Mouse (Mus musculus): ENCODE results near the gene Zscan2. TPM values are rescaled to one million over a fixed set of nuclear protein-coding genes. Genes with fewer than 3 reads are reported as not detected.
A peak's percentile ranks its signal among the peaks of the same experiment; 100 is the strongest.
"Not testable (repeated sequence)": the region's sequence is repeated elsewhere in the genome, so short reads cannot be mapped to it uniquely, and the experiment has no call there.

The Zscan2 gene
- total RNA-seq (2021), result 10 to 100 TPM; 20.3 to 21.3 TPM

DNA sequence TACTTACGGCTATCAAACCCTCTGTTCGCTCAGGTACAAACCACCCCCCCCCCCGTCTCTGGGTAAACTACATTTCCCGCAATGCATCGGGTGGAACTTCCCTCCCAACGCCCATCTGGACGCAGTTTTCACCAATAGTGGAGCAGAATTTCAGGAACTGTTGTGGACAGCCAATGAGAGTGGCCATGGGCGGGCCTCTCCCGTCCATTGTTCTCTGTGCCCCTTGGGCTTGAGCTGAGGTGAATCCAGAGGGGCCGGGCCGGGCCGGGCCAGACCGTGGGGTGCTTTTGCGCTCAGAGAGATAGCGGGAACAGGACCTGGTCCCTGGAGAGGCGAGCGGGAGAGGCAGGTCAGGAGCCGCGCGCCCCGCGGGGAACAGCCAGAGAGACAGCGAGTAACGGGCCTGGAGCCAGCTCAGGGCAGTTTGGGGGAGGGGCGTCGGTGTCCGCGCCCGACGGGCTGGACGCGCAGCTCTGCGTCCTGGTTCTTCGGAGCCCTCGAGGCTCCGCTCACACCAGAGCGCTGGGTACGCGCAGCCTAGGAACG is at the start of gene Zscan2:
Gene Zscan2 (plus strand): TSS at position 192 of the 546 bp plus-strand sequence.
- intact Hi-C loops (cut with DNase I), result no loop called here
- peak; percentile 92 for DNase-seq

DNA sequence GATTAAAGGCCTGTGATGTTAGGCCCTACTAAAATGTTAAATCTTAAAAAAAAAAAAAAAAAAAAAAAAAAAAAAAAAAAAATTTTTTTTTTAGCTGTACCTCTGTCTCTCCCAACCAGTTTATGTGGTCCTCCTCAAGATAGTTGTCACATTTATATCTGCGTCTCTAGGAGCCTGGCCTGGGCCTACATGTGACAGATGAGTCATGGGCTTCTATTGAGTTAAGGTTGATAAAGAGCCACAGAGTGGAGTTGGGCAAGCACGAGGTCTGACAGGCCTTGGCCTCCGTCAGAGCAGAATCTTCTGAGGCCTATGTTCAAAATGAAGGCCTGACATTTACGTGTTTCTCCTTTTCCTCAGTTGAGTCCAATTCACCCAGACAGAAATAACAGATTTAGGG is 47.3 kb upstream of the Zscan2 start:
- intact Hi-C loops (cut with DNase I), result no loop called here
- DNase-seq, result no peak

DNA sequence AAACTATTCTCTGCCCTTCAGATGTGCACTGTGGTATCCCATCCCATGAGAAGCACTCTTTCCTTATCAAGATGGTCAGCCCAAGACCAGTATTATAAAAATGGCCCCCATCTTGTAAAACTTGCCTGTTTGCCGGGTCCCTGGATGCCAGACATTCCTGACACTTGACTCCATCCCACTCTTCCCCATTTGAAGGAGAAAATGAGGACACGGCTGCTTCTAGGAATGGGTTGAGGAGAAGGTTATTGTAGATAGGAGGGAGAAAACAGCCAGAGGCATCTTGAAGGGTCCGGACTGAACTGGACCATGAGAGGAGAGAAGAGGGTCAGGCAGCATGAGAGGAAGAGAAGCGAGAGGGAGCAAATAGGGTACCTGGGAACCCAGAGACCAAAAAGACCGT is 44.1 kb upstream of the Zscan2 start:
- no peak for DNase-seq
- intact Hi-C loops (cut with DNase I), result no loop called here

DNA sequence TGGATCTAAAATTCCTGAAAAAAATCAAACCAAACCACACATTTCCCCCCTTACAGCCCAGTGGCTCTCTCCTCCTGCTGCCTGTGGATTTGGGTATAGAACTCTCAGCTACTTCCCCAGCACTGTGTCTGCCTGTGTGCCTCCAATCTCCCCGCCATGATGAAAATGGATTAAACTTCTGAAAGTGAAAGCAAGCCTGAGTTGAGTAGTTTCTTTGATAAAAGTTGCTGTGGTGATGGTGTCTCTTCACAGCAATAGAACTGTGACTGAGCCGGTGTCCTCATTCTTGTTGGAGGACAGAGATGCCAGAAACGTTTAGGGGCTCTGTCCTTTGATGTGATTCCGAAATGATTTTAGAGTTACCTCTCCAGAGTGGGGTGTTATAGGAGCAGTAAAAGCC is 39.9 kb upstream of the Zscan2 start:
- DNase-seq, result no peak
- intact Hi-C loops (cut with DNase I), result no loop called here

DNA sequence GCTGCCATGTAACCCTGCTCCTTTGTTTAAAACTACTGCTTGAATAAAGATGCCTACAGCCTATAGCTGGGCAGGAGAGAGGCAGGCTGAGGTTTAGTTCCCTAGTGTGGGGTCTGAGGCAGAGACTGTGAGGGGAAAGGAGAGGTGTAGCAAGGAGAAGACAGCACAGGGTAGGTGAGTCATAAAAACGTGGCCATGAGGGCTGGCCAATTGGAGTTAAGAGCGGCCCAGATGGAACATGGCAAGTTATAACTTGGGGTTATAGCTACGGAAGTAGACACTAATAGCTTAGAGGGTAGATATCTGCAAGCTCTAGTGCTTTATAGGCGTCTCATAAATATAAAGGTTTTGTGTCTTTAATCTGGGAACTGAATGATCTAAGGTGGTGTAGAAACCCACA is 37.5 kb upstream of the Zscan2 start:
- intact Hi-C loops (cut with DNase I), result no loop called here
- DNase-seq, result no peak

DNA sequence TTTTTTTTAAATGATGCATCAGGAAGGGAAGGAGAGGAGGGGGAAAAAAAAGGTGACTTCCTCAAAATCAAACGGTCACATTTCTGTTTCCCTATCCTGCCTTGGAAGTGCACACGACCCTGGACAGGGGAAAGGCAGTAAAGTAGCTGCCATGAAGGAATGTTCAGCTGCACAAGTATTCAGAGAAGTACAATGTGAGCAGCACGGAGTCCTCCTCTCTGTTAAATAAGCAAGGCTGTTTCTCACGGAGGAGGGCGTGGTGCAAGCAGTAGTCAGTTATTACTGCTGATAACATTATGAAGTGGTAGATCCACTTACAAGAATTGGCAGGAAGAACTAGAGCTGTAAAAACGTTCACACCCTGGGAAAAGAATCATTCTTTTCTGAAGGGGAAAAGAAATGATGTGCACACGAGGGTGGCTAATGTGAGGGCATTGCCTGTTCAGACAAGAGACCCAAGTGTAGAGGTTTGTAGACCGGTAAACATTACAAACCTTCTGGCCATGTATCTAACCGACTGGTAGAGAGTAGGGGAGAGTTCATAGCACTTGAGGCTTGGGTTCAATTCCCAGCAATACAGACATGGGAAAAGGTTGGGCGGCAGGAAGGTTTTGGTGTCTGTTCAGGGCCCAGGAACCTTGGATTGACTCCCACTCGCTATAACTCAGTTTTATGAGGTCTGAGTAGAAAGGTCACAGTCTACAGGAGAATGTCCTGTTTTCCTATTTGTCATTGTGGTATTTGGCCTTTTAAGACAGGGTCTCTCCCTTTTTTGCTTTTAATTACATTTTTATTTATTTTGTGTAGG is 36.6 kb upstream of the Zscan2 start:
- intact Hi-C loops (cut with DNase I), result no loop called here
- no peak for DNase-seq

DNA sequence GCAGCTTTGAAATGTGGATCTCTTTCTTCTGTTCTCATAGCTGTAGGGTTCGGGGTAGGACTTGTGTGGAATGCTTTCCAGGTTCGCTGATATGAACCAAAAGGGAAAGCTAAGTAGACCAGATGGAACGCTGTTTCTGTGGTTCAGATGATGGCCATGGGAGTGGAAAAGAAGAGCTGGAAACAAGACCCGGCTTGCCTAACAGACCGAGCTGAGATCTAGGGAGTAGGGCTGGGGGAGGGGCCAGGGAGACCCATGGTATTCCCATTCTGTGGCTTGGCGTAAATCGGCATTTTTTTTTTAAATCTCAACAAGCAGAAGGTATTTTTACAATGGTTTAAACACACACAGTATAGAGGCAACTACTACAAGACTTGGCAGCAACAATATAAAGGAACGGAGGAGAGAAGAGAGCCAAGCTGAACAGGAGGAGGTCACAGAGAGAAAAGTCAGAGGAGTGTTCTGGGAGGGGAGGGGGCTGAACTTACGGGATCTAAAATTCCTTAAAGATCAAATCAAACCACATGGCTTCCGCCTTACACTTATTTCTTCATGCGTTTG is 34.8 kb upstream of the Zscan2 start, which contains the start of gene Iqgap1:
Gene Iqgap1 (minus strand): TSS at position 132 of the 561 bp plus-strand sequence.
- DNase-seq, result no peak
- intact Hi-C loops (cut with DNase I), result no loop called here

DNA sequence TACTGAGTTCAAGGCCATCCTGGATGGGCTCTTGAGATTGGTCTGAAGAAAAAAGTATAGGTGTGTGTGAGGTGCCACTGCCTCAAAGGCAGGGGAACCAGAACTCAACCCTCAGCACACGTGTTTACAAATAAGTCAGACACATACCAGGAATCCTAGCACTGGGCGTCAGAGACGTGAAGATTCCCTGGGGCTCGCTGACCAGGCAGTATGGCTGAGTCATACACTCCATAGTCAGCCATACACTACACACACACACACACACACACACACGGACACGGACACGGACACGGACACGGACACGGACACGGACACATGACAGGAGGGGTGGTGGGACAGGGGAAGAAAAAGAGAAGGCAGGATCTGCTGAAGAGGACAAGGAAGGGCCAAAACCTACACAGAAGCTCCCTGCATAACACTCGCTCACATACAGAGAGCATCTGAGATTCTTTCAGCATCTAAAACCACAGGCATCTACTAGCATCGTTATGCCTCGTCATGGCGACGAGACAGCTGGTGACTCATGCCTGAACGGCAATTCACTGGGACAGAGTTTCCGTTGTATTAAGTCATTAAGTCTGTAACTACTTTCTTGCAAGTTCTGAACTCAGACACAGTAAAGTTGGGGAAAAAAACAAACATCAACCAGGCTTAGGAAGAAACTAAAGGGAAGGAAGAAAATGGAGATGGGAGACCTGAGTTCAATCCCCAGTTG is 32.4 kb upstream of the Zscan2 start:
- DNase-seq, result no peak

DNA sequence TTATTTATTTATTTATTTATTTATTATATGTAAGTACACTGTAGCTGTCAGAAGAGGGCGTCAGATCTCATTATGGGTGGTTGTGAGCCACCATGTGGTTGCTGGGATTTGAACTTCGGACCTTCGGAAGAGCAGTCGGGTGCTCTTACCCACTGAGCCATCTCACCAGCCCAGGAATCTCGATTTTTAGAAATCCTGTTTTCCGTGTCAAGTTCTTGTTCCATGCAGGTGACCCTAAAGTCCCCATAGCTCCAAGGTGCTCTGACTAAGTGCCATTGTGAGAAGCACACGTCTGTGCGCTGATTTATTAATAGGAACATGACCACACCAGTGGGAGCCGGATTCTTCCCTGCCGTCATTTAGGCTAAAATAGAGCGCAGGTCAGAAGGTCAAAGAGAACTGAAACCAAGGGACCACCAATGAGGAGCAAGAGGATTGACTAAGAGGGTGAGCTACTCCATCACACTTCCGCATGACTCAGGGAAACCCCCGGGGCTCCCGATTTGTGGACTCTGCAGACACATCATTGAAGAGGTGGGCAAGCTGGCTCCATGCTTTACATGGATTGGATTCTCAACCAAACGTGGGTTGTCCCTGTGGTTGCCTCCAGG is 30.4 kb upstream of the Zscan2 start:
- intact Hi-C loops (cut with DNase I), result no loop called here
- DNase-seq, result no peak

More for the DNA sequence above, 32.4 kb upstream of the Zscan2 start:
- intact Hi-C loops (cut with DNase I), result no loop called here

DNA sequence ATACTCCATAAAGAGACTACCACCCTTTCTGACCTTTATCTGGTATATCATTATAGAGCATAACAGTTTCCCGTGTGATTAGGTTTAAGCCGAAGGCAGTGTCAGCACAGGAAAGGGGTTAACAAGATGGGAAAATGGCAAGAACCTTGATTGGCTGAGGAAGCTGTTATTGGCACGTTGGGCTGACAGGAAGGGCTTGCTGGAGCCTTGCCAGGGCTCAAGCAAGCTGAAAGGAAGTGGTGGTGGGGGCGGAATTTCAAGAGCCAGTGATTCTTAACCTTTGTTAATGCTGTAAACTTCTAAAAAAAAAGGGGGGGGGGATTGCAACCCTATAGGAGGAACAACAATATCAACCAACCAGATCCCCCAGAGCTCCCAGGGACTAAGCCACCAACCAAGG is 28.5 kb upstream of the Zscan2 start:
- intact Hi-C loops (cut with DNase I), result no loop called here
- peak; percentile 26 for DNase-seq

DNA sequence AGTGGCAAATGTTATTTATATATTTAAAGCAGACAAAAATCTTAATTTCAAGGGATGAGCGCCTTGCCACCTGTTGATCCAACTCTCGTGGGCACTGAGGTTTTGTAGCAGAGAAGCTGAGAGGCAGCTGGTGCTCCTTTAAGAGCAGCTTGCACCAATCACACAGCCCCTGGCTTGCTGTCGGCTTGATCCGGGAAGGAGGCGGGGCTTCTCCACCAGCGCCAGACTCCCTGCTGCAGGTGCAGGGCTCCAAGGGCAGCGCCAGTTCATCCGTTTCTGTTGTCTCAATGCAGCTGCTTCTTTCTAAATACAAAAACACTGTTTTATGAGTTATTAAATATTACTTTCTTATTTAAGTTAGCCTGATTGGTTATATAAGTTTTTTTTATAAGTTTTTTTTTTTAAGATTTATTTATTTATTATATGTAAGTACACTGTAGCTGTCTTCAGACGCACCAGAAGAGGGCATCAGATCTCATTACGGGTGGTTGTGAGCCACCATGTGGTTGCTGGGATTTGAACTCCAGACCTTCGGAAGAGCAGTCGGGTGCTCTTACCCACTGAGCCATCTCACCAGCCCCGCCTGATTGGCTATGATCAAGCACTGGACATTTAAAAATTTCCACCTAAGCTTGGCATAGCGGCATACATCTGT is 27.6 kb upstream of the Zscan2 start:
- peak; percentile 56 for DNase-seq
- intact Hi-C loops (cut with DNase I), result not testable (repeated sequence)

DNA sequence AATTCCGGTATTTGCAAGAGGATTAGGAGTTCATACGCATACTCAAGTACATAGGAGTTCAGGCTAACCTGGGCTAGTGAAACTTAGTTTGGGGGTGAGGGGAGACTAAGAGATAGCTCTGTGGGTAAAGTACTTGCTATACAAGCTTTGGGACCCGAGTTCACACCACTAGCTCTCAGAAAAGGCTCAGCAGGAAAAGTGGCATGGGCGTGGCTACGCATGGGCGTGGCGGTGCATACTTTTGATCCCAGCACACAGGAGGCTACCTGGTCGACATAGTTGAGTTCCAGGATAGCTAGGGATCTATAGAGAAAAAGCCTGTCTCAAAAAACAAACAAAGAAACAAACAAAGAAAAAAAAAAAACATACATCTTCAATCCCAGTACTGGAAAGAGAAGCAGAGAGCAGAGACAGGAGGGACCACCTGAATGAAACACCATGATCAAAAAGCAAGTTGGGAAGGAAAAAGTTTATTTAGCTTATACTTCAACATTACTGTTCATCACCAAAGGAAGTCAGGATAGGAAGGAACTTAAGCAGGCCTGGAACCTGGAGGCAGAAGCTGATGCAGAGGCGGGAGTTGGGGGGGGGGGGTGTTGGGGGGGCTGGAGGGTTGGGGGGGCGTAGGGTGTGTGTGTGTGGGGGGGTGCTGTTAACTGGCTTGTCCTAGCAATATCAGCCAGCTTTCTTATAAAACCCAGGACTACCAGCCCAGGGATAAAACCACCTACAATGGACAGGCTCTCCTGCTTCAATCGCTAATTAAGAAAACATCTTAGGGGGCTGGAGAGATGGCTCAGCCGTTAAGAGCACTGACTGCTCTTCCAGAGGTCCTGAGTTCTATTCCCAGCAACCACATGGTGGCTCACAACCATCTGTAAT is 26.8 kb upstream of the Zscan2 start:
- DNase-seq, result no peak
- intact Hi-C loops (cut with DNase I), result no loop called here

DNA sequence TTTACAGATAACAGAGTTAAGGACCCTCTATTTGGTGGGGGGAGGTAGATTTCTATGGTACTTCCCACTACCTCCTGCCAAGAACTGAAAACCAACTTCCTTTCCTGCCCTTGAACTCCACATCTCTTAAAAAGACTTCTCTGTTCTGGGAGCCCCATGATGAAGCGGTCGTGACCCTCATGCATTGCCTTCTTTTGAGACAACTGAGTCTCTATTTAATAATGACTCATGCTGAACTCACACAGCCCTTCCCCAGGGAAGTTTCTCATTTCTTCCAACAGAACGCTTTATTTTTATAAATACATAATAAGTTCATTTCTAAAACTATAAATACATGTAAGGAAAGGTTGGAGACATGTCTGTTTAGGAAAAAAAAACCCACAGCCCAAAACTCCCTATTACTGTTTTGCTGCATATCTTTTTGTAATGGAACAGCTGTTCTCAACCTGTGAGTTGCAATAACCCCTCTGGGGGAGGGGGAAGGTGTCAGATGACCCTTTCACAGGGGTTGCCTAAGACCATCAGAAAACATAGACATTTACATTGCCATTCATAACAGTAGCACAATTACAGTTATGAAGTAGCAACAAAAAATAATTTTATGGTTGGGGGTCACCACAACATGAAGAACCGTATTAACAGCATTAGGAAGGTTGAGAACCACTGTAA is 24.6 kb upstream of the Zscan2 start:
- intact Hi-C loops (cut with DNase I), result no loop called here
- DNase-seq, result no peak

DNA sequence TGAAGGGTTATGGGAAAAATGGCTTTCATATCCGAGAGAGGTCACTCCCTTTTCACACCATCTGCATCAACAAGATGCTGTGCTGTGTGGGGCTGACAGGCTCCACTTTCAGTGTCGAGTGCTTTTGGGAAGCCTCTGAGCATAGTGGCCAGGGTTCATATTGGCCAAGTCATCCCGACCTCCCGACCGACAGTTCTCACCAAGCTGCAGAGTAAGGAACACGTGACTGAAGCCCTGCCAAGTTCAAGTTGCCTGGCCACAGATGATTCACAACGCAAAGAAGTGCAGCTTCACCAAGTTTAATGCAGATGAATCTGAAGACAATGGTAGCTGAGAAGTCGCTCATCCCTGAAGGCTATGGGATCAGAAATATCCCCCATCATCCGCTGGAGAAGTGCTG is 23.0 kb upstream of the Zscan2 start:
- DNase-seq, result no peak
- intact Hi-C loops (cut with DNase I), result no loop called here

DNA sequence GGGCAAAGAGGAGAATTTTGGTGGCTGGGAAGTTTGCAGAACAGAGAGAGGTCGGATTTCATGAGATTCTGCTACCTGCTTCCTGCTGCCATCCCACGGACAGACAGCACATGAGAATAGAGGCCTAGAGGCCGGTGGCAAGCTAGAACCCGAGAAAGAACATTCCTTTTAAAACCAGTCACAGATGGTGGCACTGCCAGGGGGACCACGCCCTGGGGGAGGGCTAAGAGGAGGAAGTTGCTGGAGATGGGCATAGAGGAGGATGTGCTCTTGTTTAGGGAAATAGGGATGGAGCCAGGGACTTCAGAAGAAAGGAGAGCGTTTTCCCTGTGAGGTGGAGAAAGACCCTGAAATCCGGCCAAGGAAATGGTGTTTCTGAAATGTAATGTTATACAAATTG is 22.5 kb upstream of the Zscan2 start:
- intact Hi-C loops (cut with DNase I), result no loop called here
- DNase-seq, result no peak

DNA sequence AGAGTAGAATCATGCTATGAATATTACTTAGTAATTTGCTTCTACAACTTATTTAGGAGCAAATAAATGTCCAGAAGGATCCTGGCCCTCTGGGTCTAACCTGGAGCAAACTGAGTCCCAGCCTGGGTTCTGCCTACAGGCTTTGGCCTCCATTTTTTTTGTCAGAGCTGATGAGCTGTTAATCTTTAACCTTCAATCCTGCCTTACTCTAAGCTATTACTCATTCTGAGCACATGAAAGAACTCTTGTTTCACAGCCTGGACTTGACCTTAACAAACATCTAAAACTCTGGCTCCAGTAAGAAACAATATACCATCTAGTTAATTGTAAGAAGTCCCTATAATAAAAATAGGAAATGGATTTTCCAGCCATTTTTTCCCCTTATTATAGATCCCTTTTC is 21.0 kb upstream of the Zscan2 start:
- intact Hi-C loops (cut with DNase I), result no loop called here
- DNase-seq, result no peak

DNA sequence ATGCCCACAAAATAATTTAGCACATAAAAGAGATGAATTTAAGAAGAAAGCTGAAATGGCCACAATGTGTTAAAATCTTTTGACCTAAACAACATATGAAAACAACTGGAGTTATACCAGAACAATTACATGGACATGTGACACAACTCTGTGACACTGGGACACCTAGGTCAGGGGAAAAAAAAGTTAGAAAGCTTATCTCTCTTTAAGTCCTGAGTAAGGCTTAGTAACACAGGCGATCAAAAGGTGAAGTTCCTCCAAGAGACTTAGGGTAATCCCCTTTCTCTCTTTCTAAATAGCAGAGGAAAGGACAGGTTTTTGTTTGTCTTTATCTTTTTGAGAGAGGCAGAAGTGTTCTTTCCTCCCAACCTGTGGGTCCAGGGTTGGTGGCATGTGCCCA is 20.5 kb upstream of the Zscan2 start:
- DNase-seq, result no peak
- intact Hi-C loops (cut with DNase I), result no loop called here

DNA sequence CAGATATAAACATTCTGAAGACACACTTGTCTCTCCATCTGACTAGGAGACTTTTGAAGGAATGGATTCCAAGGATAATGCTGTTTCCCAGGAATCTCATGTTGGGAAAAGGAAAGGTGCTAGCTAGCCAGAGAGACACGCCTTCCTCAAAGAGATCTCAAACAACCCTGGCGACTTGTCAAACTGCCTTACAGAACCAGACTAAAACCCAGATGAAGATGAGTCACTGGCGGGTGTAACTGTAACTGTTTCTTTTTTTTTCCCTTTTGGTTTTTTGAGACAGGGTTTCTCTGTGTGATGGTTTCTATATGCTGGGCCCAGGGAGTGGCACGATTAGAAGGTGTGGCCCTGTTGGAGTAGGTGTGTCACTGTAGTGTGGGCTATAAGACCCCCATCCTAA is 19.8 kb upstream of the Zscan2 start:
- intact Hi-C loops (cut with DNase I), result no loop called here
- DNase-seq, result no peak

DNA sequence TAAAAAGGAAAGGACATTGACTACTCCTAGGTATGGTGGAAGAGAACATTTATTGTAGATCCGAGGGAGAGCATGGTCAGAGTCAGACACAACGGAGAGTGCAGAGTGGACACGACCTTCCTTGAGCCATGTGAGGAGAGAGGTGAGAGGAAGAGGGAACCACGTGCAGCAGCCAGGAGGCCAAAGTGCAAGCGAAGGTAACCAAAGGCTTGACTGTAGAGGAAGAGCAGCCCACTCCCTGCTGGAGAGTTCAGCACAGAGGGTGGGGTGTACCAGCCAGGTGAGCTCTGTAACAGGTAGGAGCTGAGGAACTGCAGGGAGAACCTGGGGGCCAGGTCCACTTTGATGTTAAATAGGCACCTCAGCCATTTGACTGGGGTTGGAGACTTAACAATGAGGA is 18.6 kb upstream of the Zscan2 start:
- intact Hi-C loops (cut with DNase I), result no loop called here
- DNase-seq, result no peak

All from left cerebral cortex, postnatal 4 days (tissue).